Mouse (Mus musculus) intestine, embryonic 16.5 days (tissue): ENCODE measurements at regions not wholly inside any gene's neighbourhood (a gene's known extent, or its start where the extent isn't known, plus 50 kb on each side); places are given as distances from the start of the nearest gene placed in this dataset.
A peak's percentile ranks its signal among the peaks of the same experiment; 100 is the strongest.

ENCODE experiments used
- ATAC-seq: fragments of 200-750 bp; cut with Nextera tagmentation; 2 replicates; pipeline ENCODE4 v1.8.0; 2017; ENCODE audit warnings: moderate TSS enrichment, moderate library complexity
- H3K27ac ChIP-seq: fragments of 300-500 bp; sonication (generic); 2 replicates; pipeline ENCODE4 v1.5.1; 2014; ENCODE audit warnings: mild to moderate bottlenecking, low read length
- H3K27me3 ChIP-seq: fragments of 300-500 bp; sonication (generic); replicated peaks from 2 replicates; pipeline ENCODE4 v1.6.1; 2014; ENCODE audit warnings: low read length, control low read depth, mixed read lengths; ENCODE audit not compliant: control insufficient read depth, insufficient read depth
- H3K36me3 ChIP-seq: fragments of 300-500 bp; sonication (generic); 2 replicates; pipeline ENCODE4 v1.6.1; 2014; ENCODE audit warnings: low read length, control low read depth; ENCODE audit not compliant: control insufficient read depth, insufficient read depth
- H3K4me1 ChIP-seq: fragments of 300-500 bp; sonication (generic); 2 replicates; pipeline ENCODE4 v1.6.1; 2014; ENCODE audit warnings: low read length, control low read depth, mixed read lengths; ENCODE audit not compliant: control insufficient read depth, insufficient read depth
- H3K4me2 ChIP-seq: fragments of 300-500 bp; sonication (generic); 2 replicates; pipeline ENCODE4 v1.6.1; 2014; ENCODE audit warnings: low read depth, low read length, control low read depth
- H3K4me3 ChIP-seq: fragments of 300-500 bp; sonication (generic); 2 replicates; pipeline ENCODE4 v1.5.1; 2014; ENCODE audit warnings: mild to moderate bottlenecking, low read length
- H3K9ac ChIP-seq: fragments of 300-500 bp; sonication (generic); 2 replicates; pipeline ENCODE4 v1.6.1; 2014; ENCODE audit warnings: low read depth, low read length
- H3K9me3 ChIP-seq: fragments of 300-500 bp; sonication (generic); 2 replicates; pipeline ENCODE4 v1.6.1; 2016; ENCODE audit warnings: low read length, control low read depth; ENCODE audit not compliant: control insufficient read depth
- WGBS: fragments of 180-500 bp; shearing (Covaris S2); extraction: QIAGEN DNeasy Blood & Tissue Kit; methylation state at CpG from one replicate; pipeline ENCODE4 v1.1.7; 2014; 5-methylcytosine and 5-hydroxymethylcytosine counted together

DNA sequence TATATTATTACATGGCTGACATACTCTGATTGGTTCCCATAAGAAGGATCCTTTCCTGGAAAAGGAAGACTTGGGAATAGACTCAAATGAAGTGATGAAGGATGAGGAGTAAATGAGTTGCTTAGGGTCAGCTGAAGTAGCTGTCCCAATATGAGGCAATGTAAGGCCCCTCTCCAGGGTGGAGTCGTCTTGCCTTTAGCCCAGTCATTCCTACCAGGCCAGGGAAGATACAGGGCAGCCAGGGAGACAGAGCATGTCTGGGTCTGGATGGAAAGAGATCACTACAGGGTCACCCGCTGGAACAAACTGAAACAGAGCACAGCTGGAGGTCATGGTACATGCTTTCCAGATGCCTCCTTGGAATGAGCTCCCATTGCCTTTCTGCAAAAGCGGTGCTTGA is 364.2 kb downstream of the Osr1 start:
- H3K4me3 ChIP-seq, result no peak overlapping the region
- no peak overlapping the region for H3K27ac ChIP-seq
- no peaks in the 10 kb centered on the region for H3K4me1 ChIP-seq
- no peak for ATAC-seq
- H3K4me2 ChIP-seq, result no peak overlapping the region
- H3K36me3 ChIP-seq, result no peaks in the 10 kb centered on the region
- H3K9ac ChIP-seq, result no peak overlapping the region
- H3K9me3 ChIP-seq, result no peaks in the 10 kb centered on the region
- WGBS, result 73% methylated on average over 3 of the region's 3 CpGs
- H3K27me3 ChIP-seq, result no peaks in the 10 kb centered on the region

DNA sequence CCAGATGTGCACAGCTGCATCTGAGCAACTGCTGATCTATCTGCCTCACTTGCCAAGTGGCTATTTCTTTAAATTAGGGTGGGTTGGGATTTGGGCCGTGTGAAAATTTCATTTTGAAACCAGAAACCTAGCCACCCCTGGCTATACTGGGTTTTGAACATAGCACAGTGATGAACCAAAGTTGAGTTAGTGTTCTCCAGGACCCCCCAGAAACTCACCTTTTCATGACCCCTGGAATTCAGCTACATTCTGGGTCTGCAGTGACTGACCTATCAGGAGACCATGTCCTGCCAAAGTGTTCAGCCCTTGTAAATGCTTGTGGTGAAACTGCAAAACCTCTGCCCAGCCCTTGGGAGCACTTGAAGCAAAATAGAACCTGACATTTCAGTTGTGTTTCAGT is 371.4 kb downstream of the Osr1 start:
- Histone ChIP-seq H3K9ac (no peak overlapping the region), H3K27ac (no peak overlapping the region), H3K4me2 (no peak overlapping the region), H3K4me3 (no peak overlapping the region), H3K4me1 (no peaks in the 10 kb centered on the region), H3K27me3 (no peaks in the 10 kb centered on the region), H3K9me3 (no peaks in the 10 kb centered on the region), H3K36me3 (no peaks in the 10 kb centered on the region)
- 63% methylated on average over 1 of the region's 1 CpGs for WGBS
- ATAC-seq, result no peak

GRCm38 (mm10) chr12:9941823-9942222 is 371.9 kb downstream of the Osr1 start:
- no peaks in the 10 kb centered on the region for H3K36me3 ChIP-seq

GRCm38 (mm10) chr12:9948784-9949183 is 378.9 kb downstream of the Osr1 start:
- Histone ChIP-seq H3K9me3 (no peaks in the 10 kb centered on the region), H3K27ac (no peak overlapping the region), H3K27me3 (no peaks in the 10 kb centered on the region), H3K36me3 (no peaks in the 10 kb centered on the region), H3K4me3 (no peak overlapping the region), H3K9ac (no peak overlapping the region), H3K4me1 (no peaks in the 10 kb centered on the region), H3K4me2 (no peak overlapping the region)
- 66% methylated on average over 4 of the region's 4 CpGs for WGBS
- no peak for ATAC-seq

More at GRCm38 (mm10) chr12:9941823-9942222, 371.9 kb downstream of the Osr1 start:
- H3K27me3 ChIP-seq, result no peaks in the 10 kb centered on the region
- no peak overlapping the region for H3K4me2 ChIP-seq
- no peaks in the 10 kb centered on the region for H3K9me3 ChIP-seq
- no peak overlapping the region for H3K4me3 ChIP-seq
- WGBS, result 90% methylated on average over 3 of the region's 3 CpGs
- ATAC-seq, result no peak
- no peak overlapping the region for H3K9ac ChIP-seq
- H3K27ac ChIP-seq, result no peak overlapping the region
- no peaks in the 10 kb centered on the region for H3K4me1 ChIP-seq

DNA sequence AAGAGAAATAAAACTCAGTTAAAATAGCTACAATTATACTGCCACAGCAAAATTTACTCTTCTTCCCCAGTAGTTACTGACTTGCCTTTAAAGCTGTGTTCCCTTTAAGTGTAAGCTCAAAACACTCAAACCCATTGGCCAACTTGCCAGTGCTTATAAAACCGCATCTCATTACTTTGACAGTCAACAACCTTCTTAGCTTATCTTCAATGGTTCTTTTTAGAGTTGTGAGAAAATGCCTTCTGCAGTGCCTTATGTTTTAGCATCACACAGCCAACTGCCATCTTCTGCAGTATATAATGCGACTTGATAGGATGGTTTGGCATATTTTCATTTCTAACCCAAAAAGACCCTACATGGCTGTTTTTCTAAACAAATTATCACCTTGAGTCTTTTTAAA is 382.5 kb downstream of the Osr1 start:
- H3K36me3 ChIP-seq, result no peaks in the 10 kb centered on the region
- H3K4me3 ChIP-seq, result no peak overlapping the region
- H3K4me1 ChIP-seq, result no peaks in the 10 kb centered on the region
- no peaks in the 10 kb centered on the region for H3K9me3 ChIP-seq
- no peak overlapping the region for H3K4me2 ChIP-seq
- H3K27ac ChIP-seq, result no peak overlapping the region
- WGBS, result 95% methylated on average over 2 of the region's 2 CpGs
- no peak for ATAC-seq
- no peaks in the 10 kb centered on the region for H3K27me3 ChIP-seq
- H3K9ac ChIP-seq, result no peak overlapping the region

DNA sequence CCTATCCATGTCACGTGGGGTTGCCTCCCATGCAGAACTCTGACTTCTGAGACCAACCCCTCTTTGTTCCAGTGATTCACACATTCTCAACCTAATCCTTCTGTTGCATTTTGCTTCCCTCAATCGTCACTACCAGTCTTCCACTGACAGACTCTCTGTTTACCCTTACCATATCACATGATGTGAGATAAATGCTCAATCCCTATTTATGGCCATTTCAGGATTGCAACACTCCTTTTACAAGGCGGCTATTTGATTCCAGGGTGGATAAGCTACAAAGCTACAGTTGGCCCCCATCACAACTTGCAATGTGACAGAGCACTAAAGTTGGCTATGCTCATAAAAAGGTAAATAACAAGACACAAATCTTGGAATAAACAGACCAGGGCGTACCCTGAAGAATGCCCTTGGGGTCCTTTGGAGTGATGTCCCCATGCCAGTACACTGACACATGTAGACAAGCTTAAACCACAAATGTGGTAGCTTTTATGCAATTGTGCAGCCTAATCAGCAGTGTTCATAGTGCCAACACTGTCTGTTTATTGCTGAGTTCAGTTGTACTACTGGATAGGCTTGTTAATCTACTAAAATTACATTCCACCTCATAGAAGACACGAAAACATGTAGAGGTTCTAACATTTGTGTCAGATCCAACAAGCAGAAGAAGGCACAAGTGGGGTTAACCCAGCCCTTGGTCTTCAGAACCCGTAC is 384.4 kb downstream of the Osr1 start:
- WGBS, result 56% methylated on average over 6 of the region's 6 CpGs
- ATAC-seq, result peak; percentile 97
- H3K27me3 ChIP-seq, result no peaks in the 10 kb centered on the region

GRCm38 (mm10) chr12:9969390-9969789 is 399.5 kb downstream of the Osr1 start:
- H3K27me3 ChIP-seq, result no peaks in the 10 kb centered on the region
- H3K9me3 ChIP-seq, result no peaks in the 10 kb centered on the region
- 51% methylated on average over 1 of the region's 1 CpGs for WGBS
- H3K36me3 ChIP-seq, result no peaks in the 10 kb centered on the region
- no peak overlapping the region for H3K4me3 ChIP-seq
- H3K9ac ChIP-seq, result no peak overlapping the region
- H3K4me1 ChIP-seq, result no peaks in the 10 kb centered on the region
- no peak overlapping the region for H3K27ac ChIP-seq
- H3K4me2 ChIP-seq, result no peak overlapping the region
- peak; percentile 74 for ATAC-seq

More for the DNA sequence above, 384.4 kb downstream of the Osr1 start:
- H3K9ac ChIP-seq, result no peak overlapping the region
- no peaks in the 10 kb centered on the region for H3K4me1 ChIP-seq
- H3K4me3 ChIP-seq, result no peak overlapping the region
- no peak overlapping the region for H3K4me2 ChIP-seq
- H3K9me3 ChIP-seq, result no peaks in the 10 kb centered on the region
- H3K36me3 ChIP-seq, result no peaks in the 10 kb centered on the region
- H3K27ac ChIP-seq, result peak overlapping the region; percentile 49

GRCm38 (mm10) chr12:9970771-9971170 is 399.0 kb upstream of the Nt5c1b start:
- Histone ChIP-seq H3K36me3 (no peaks in the 10 kb centered on the region), H3K27me3 (no peaks in the 10 kb centered on the region), H3K4me1 (no peaks in the 10 kb centered on the region), H3K4me2 (no peak overlapping the region), H3K9ac (no peak overlapping the region), H3K4me3 (no peak overlapping the region), H3K9me3 (no peaks in the 10 kb centered on the region), H3K27ac (no peak overlapping the region)
- ATAC-seq, result no peak
- WGBS, result 94% methylated on average over 2 of the region's 2 CpGs

DNA sequence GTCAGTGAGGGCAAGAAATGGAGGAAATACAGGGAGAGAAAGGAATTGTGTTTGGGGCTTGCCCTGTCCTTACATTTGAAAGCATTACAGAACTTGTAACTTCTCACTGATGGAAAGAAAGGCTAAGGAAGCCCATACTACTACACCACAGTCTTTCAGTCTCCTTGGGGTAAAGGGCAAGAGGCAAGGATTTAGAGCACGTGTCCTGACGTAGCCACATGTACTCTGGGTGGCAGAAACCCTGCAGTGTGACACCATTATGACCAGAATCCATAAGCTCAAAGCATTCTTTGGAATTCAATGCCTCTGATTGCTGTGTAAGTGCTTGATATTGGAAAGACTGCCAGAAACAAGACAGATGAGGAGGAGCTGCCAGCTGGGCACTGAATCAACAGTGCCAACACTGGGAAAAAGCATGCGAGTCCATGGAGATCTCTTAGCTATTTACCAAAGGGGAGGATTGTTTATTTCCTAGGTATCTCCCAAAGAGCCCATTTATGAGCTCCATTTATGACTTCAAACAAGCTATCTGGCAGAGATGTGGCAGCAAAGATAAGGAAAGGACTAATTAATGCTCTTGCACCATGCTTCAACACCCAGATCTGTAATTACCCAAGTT is 391.2 kb upstream of the Nt5c1b start:
- peaks cover 4% of the 10 kb centered on the region; the same call in 1 of the 2 replicates for H3K4me1 ChIP-seq

More for the DNA sequence above, 391.2 kb upstream of the Nt5c1b start:
- Histone ChIP-seq H3K4me2 (no peak overlapping the region), H3K4me3 (no peak overlapping the region), H3K36me3 (no peaks in the 10 kb centered on the region), H3K9me3 (no peaks in the 10 kb centered on the region), H3K9ac (no peak overlapping the region), H3K27me3 (no peaks in the 10 kb centered on the region), H3K27ac (no peak overlapping the region; the same call in 1 of the 2 replicates)
- peak; percentile 40; the same call in 1 of the 2 replicates for ATAC-seq
- WGBS, result 40% methylated on average over 3 of the region's 3 CpGs
